Mouse (Mus musculus): ENCODE measurements around the gene Gins2. TPM values are rescaled to one million over a fixed set of nuclear protein-coding genes. Genes with fewer than 3 reads are reported as not detected.
A peak's percentile ranks its signal among the peaks of the same experiment; 100 is the strongest.

Gene Gins2
- total and polyA plus RNA-seq, 3 experiments = 39.6 to 150 (median 49.3) TPM

DNA sequence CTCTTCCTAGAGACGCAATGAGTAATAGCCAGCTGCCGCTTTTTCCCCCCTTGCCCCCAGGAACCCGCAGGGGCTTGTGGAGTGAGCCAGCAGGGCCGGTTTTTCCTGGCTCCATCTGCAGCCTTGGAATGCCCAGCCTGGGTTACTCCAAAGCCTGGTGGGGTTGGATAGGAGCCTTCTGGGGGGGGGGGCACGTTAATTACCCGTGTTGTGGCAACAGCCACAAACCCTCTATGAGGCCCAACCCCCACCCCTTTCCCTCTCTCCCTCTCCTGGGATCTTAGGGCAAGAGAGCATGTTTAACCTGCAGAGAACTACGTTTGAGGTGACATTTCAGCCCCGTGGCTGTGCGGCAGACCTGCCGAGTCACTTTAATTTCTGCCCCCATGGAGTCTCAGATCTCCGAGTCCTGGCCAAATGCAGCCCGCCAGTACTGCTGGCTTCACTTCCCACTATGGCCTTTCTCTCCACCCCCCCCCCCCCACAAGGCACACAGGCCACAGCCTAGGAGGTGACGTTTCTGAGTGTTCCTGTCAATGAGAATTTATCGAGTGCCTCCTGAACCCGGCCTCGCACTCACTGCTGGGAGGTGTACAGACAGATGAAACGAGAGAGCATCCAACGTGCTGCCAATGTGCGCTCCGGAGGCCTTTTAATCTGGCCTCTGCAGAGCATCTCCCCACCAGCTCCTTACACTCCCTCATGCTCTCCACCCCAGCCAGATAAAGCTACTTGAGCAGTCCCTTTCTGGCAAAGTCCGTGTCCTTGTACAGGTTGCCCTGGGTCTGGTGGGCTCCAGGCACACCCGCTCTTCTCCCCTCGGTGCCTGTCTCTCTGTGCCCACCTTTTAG lies 49.1 kb downstream of the Gins2 start:
- 0 out of 2 replicates have a peak, but pooled peaks have one; percentile 17 for TF ChIP-seq ZKSCAN1 (IDR thresholded peaks at IDR 0.05; ENCODE audit: low read depth, low read length)
- 0 out of 2 replicates have a peak, but pooled peaks have one; percentile 20 for TF ChIP-seq ZMIZ1 (IDR thresholded peaks at IDR 0.05; ENCODE audit: low read depth, low read length)
- TF ChIP-seq MAX (IDR thresholded peaks at IDR 0.05; ENCODE audit: low read length) = no peak; the same call in 1 of the 2 replicates
- TF ChIP-seq MXI1 (IDR thresholded peaks at IDR 0.05; ENCODE audit: low read depth, low read length) = peak; percentile 80
- TF ChIP-seq SIN3A (IDR thresholded peaks at IDR 0.05; ENCODE audit: low read length) = peak; percentile 2
- no peak for TF ChIP-seq CTCF (IDR thresholded peaks at IDR 0.05 in 2 of 3, conservative IDR thresholded peaks at IDR 0.05 in 1 of 3; ENCODE audit: control insufficient read depth in 1 of 3, insufficient read depth in 1 of 3, low read depth in 2 of 3, low read length in 3 of 3, poor library complexity in 1 of 3, severe bottlenecking in 1 of 3)
- no peak for TF ChIP-seq RCOR1 (IDR thresholded peaks at IDR 0.05; ENCODE audit: low read depth, low read length)
- TF ChIP-seq SMC3 (IDR thresholded peaks at IDR 0.05; ENCODE audit: low read depth, low read length) = 0 out of 2 replicates have a peak, but pooled peaks have one; percentile 5
- TF ChIP-seq HCFC1 (IDR thresholded peaks at IDR 0.05; ENCODE audit: low read depth, low read length) = 0 out of 2 replicates have a peak, but pooled peaks have one; percentile 14
- peak; percentile 38; the same call in 1 of the 2 replicates for TF ChIP-seq ETS1 (IDR thresholded peaks at IDR 0.05; ENCODE audit: low read depth, low read length)
- TF ChIP-seq TAL1 (IDR thresholded peaks at IDR 0.05; ENCODE audit: low read length) = peak; percentile 60
- 0 out of 2 replicates have a peak, but pooled peaks have one; percentile 46 for TF ChIP-seq GATA1 (IDR thresholded peaks at IDR 0.05; ENCODE audit: low read depth, low read length)
- TF ChIP-seq MAZ (IDR thresholded peaks at IDR 0.05; ENCODE audit: low read depth, low read length) = no peak
- Histone ChIP-seq H3K4me3 (ENCODE audit: control insufficient read depth in 1 of 2, insufficient read depth in 1 of 2, low read depth in 2 of 2, low read length in 2 of 2) (peak overlapping the region; percentile 28 to 58), H3K4me1 (ENCODE audit: control insufficient read depth in 1 of 2, insufficient read depth in 2 of 2, low read length in 2 of 2) (peaks cover 12 to 42% of the 10 kb centered on the region in 2 experiments), H3K9ac (ENCODE audit: control insufficient read depth, low read depth, low read length, poor library complexity, severe bottlenecking) (peak overlapping the region; percentile 81), H3K79me2 (ENCODE audit: control insufficient read depth, insufficient read depth, low read length, poor library complexity) (peaks cover 97% of the 10 kb centered on the region), H3K36me3 (ENCODE audit: control insufficient read depth in 1 of 2, insufficient read depth in 2 of 2, low read length in 2 of 2) (peaks cover 5 to 39% of the 10 kb centered on the region in 2 experiments; a peak in 3 of 4 replicates), H3K27me3 (ENCODE audit: control insufficient read depth in 1 of 2, insufficient read depth in 2 of 2, low read length in 2 of 2) (no peaks in the 10 kb centered on the region), H3K9me3 (replicated peaks; ENCODE audit: insufficient read depth, low read length) (no peaks in the 10 kb centered on the region), H3K27ac (ENCODE audit: control insufficient read depth, low read depth, low read length) (peak overlapping the region; percentile 77)
- DNase-seq (ENCODE audit: low read depth, low spot score) = peak; percentile 75

DNA sequence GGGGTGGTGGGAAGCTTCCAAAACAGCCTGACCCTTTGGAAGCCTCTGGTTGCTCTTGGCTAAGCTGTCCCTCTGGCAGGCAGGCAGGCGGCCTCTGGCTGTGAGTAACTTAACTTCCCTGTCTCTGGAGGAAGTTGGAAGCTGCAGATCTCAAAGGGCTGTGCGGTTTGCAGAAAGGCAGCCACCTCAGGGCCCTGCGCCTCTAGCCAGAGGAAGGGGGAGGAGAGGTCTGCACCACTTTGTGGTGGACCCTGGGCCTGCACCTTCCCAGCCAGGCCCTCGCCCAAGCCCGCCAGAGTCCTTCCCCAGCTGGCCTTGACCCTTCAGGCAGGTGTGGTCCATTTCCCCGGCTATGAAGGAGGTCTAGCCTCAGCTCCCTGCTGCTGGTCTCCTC lies 49.7 kb downstream of the Gins2 start:
- peak overlapping the region; percentile 56 to 58 for H3K4me3 ChIP-seq (ENCODE audit: control insufficient read depth in 1 of 2, insufficient read depth in 1 of 2, low read depth in 2 of 2, low read length in 2 of 2)

More for the DNA sequence above, 49.7 kb downstream of the Gins2 start:
- Histone ChIP-seq H3K4me1 (ENCODE audit: control insufficient read depth in 1 of 2, insufficient read depth in 2 of 2, low read length in 2 of 2) (peaks cover 12 to 40% of the 10 kb centered on the region in 2 experiments), H3K36me3 (ENCODE audit: control insufficient read depth in 1 of 2, insufficient read depth in 2 of 2, low read length in 2 of 2) (peaks cover 5 to 38% of the 10 kb centered on the region in 2 experiments; a peak in 3 of 4 replicates), H3K79me2 (ENCODE audit: control insufficient read depth, insufficient read depth, low read length, poor library complexity) (peaks cover 97% of the 10 kb centered on the region), H3K9me3 (replicated peaks; ENCODE audit: insufficient read depth, low read length) (no peaks in the 10 kb centered on the region), H3K27me3 (ENCODE audit: control insufficient read depth in 1 of 2, insufficient read depth in 2 of 2, low read length in 2 of 2) (no peaks in the 10 kb centered on the region), H3K9ac (ENCODE audit: control insufficient read depth, low read depth, low read length, poor library complexity, severe bottlenecking) (peak overlapping the region; percentile 81), H3K27ac (ENCODE audit: control insufficient read depth, low read depth, low read length) (peak overlapping the region; percentile 77)
- peak; percentile 91 for DNase-seq (ENCODE audit: low read depth, low spot score)
- TF ChIP-seq MEF2A (IDR thresholded peaks at IDR 0.05; ENCODE audit: extremely low read depth, insufficient replicate concordance, low read depth, low read length, poor library complexity, severe bottlenecking) (no peak), MYC (IDR thresholded peaks at IDR 0.05; ENCODE audit: low read depth, low read length) (no peak), MYB (IDR thresholded peaks at IDR 0.05; ENCODE audit: low read depth, low read length) (no peak), UBTF (IDR thresholded peaks at IDR 0.05; ENCODE audit: borderline replicate concordance, insufficient read depth, low read depth, low read length) (no peak; the same call in 1 of the 2 replicates), ETS1 (IDR thresholded peaks at IDR 0.05; ENCODE audit: low read depth, low read length) (peak; percentile 41; the same call in 1 of the 2 replicates), MAFK (IDR thresholded peaks at IDR 0.05; ENCODE audit: borderline replicate concordance, low read depth, low read length) (no peak), CTCF (IDR thresholded peaks at IDR 0.05 in 2 of 3, conservative IDR thresholded peaks at IDR 0.05 in 1 of 3; ENCODE audit: control insufficient read depth in 1 of 3, insufficient read depth in 1 of 3, low read depth in 2 of 3, low read length in 3 of 3, poor library complexity in 1 of 3, severe bottlenecking in 1 of 3) (no peak; a peak in 1 of 6 replicates), SMC3 (IDR thresholded peaks at IDR 0.05; ENCODE audit: low read depth, low read length) (0 out of 2 replicates have a peak, but pooled peaks have one; percentile 21), SIN3A (IDR thresholded peaks at IDR 0.05; ENCODE audit: low read length) (peak; percentile 55), NRF1 (IDR thresholded peaks at IDR 0.05; ENCODE audit: insufficient read depth, low read depth, low read length, poor library complexity, severe bottlenecking) (no peak), EP300 (IDR thresholded peaks at IDR 0.05; ENCODE audit: low read depth in 1 of 2, low read length in 2 of 2) (0 out of 4 replicates have a peak, but pooled peaks have one; percentile 13 to 24), CHD1 (IDR thresholded peaks at IDR 0.05; ENCODE audit: low read depth, low read length) (no peak), MAX (IDR thresholded peaks at IDR 0.05; ENCODE audit: low read length) (no peak), POLR2A (IDR thresholded peaks at IDR 0.05; ENCODE audit: control insufficient read depth in 1 of 2, insufficient read depth in 1 of 2, low read depth in 1 of 2, low read length in 2 of 2, poor library complexity in 1 of 2) (peak; percentile 23 to 45; a peak in 1 of 4 replicates), TBP (IDR thresholded peaks at IDR 0.05; ENCODE audit: low read depth, low read length) (peak; percentile 50; the same call in 1 of the 2 replicates), USF2 (IDR thresholded peaks at IDR 0.05; ENCODE audit: borderline replicate concordance in 1 of 2, insufficient read depth in 1 of 2, low read depth in 1 of 2, low read length in 2 of 2) (no peak)
